Mouse (Mus musculus) 3T3-L1 (cell line): ENCODE results near the gene Ccdc157.

Experiments used
- DNase-seq: peaks from one replicate; pipeline ENCODE4 v3.0.0-alpha.2; 2015; ENCODE audit warnings: low read depth, low spot score

Gene Ccdc157

DNA sequence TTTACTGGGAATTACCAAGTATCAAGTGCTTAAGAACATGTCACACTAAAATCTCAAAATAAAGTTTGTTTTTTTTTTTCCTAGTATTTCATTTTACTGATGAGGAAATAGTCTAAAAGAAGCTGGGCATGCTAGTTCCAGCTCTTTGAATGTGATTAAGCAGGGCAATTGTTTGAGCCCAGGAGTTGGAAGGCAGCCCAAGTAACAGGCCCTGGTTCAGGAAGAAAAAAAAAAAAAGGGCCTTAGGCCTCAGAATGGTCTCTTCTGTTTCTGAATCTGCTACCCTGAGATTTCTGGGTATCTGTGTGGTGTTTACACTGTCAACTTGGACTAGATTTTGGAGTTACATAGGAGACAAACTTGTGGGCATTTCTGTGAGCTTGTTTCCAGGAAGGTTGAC lies 23.4 kb upstream of the Ccdc157 start:
- DNase-seq, result peak; percentile 59

- DNase-seq, result peak; percentile 86
Observed at GRCm38 (mm10) chr11:4182061-4182460, 22.0 kb upstream of the Ccdc157 start.

GRCm38 (mm10) chr11:4177716-4178115 lies 17.6 kb upstream of the Ccdc157 start:
- DNase-seq, result no peak

DNA sequence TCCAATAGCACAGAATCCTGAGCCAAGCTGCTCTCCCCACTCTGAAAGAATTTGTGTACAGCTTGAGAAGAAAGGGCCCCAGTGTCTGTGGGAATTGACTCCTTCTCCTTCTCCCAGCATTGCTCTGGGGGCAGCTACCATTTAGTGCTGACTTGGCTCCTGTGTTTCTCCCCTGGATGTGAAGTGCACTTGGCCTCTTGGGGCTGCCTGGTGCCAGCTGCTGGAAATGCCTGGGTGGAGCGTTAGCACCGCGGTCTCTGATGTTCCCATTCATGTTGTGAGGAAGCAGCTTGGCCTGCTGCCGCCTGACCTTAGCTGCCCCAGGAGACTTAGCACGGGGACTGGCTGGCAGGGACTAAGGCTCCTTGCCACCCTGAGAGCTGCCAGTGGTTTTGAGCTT lies 14.5 kb upstream of the Ccdc157 start:
- DNase-seq, result no peak

DNA sequence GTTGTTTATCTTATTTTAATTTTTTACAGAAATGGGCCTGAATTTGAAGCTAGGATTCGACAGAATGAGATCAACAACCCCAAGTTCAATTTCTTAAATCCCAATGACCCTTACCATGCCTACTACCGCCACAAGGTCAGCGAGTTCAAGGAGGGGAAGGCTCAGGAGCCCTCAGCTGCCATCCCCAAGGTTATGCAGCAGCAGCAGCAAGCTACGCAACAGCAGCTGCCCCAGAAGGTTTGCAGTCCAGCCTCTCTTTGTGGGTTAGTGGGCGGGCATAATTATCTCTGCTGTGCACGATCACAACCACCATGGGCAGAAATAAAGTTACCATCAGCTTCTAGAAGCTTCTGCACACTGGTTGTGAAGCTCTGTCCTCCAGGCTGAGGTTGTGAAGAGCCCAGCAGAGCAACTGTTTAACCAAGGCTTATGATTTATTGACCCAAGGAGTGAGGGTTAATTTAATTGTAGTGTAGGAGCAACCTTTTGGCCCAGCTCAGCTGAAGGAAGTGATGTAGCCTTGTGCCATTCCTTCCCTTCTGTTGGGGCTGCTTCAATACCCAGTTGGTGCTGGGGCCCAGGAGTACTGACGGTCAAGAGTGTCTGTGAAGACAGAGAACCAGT lies 6.5 kb upstream of the Ccdc157 start:
- DNase-seq, result no peak

DNA sequence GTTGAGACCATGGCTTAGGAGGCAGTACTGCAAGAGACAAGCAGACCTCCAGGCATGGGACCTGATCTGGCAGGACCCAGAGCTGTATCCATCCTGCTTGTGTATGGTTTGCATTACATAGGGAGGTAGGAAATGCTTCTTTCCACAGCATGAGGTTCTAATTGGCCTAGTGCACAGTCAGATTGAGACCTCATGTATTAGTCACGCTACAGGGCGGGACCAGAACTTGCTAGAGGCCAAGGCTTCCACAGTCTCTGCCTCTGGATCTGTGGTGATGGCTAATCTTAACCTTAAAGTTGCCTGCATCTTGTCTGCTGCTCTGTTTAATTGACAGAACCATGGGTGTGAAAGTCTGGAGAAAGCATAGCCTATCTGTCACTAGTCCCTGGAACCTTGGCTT lies 4.6 kb upstream of the Ccdc157 start:
- peak; percentile 89 for DNase-seq

DNA sequence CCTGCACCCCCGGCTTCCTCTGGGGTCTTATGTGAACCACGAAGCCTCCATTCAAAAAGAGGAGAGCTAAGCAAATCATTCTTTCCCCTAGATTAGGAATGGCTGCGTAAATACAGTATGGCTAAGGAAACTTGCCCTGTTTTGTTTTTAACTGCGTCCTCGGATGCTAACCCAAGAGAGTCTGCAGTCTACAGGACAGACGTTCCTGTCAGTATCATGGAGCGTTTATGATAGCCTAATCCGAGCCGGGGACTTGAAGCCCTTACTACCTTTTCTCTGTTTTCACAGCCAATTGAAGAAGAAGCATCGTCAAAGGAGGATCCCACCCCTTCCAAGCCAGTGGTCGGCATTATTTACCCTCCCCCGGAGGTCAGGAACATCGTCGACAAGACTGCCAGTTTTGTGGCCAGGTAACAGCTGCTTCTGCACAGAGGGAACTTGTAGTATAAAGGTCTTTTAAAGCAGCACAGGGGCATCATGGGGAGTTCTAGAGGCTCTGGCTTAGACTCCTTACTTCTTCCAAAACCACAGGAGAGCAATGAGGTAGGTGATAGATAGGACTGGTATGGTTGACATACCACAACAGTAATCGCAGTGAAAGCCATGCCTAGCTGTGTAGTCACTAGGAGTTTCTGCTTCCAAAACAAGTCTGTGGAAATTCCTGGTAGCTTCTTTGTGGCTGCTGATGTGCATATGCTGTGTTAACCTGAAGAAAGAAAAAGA lies 826 bp upstream of the Ccdc157 start:
- peak; percentile 57 for DNase-seq

DNA sequence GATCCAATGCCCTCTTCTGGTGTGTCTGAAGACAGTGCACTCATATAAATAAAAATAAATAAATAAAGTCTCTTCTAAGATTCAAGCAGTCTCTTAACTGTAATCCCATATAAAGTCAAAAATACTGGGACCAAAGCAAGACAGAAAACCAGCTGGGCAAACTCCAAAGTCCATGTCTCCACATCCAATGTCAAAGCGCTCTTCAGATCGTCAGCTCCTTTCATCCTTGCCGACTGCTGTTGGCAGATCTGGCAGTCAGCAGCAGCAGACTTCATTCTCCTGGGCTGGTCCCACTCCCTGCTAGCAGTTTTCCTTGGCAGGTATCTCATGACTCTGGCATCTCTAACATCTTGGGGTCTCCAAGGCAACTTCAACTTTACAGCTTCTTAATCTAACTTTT lies 1.4 kb downstream of the Ccdc157 start:
- no peak for DNase-seq

- DNase-seq, result no peak
Observed at GRCm38 (mm10) chr11:4155641-4156040, 4.5 kb downstream of the Ccdc157 start.

- no peak for DNase-seq
Observed at GRCm38 (mm10) chr11:4153694-4154093, 6.4 kb downstream of the Ccdc157 start.

DNA sequence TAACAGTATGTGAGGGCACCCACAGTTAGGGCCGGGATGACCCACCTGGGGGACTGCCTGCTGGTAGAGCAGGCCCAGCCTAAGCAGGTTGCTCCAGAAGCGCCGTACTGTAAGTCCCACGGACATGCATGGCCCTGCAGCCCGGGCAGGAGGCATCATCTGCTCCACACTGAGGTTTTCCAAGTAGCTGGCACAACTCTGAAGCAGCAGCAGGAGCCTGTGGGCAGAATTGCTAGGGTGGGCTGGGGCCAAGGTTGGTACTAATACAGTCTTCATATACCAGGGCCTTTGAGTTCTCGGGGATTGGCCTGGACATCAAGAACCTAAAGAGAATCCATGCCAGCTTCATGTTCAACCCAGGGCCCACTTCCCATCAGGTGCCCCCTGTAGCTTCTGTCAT lies 10.2 kb downstream of the Ccdc157 start:
- DNase-seq, result no peak

GRCm38 (mm10) chr11:4148536-4149156 lies 11.4 kb downstream of the Ccdc157 start:
- no peak for DNase-seq

DNA sequence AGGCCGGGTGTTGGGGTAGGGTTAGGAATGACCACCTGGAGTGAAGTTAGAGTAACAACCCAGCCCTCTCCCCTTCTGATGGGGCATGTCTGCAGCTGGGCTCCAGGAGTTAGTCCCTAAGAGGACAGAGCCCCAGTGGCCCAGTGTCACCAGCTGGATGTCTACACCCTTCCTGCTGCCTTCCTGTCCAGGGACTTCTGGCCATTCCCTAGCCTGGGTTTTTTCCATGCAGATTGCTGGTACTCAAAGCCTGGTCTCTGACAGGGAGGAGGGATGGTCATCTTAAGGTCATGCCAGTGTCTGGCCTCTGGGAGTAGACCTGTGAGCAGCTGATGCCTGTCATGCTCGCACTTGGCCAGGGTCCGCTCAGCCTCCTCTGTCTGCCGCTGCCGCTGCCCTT lies 12.0 kb downstream of the Ccdc157 start:
- DNase-seq, result no peak

DNA sequence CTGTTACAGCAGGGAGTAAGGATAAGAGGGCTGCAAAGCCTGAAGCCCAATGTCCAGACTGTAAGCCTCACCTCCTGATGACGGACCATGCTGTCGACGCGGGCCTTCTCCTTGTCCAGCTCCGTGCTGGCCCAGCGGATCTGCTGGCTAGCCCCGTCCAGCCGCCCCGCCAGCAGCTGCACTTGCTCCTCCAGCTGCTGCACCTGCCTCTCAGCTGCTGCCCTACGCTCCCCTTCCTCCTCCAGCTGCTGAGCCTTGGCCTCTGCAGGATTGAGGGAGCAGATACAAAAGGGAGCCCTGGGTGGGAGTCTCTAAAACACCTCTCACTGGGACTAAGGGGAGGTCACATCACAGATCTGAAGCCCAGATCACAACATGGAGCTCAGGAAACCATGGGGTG lies 13.0 kb downstream of the Ccdc157 start:
- DNase-seq, result no peak

GRCm38 (mm10) chr11:4146381-4146780 lies 13.7 kb downstream of the Ccdc157 start:
- DNase-seq, result no peak

- no peak for DNase-seq
Observed at GRCm38 (mm10) chr11:4143281-4144062, 16.6 kb downstream of the Ccdc157 start.

DNA sequence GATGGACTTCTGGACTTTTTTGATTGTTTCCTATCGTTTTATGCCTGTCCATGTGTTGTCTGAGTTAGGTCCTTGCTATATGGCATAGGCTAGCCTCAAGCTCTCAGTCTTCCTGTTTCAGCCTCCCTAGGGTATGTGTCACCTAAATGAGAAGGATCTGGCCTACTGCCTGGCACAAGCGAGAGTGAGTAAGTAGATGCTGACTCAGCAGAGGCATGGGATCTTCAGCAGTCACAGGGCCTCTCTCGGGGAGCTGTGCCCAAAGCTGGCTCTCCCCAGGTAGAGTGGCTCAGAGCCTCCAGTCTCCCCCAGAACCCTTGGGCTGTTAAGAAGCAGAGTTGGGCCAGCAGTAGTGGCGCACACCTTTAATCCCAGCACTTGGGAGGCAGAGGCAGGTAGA lies 17.7 kb downstream of the Ccdc157 start:
- DNase-seq, result peak; percentile 74

GRCm38 (mm10) chr11:4141505-4141904 lies 18.6 kb downstream of the Ccdc157 start:
- no peak for DNase-seq

GRCm38 (mm10) chr11:4138964-4139363 lies 21.1 kb downstream of the Ccdc157 start:
- no peak for DNase-seq

DNA sequence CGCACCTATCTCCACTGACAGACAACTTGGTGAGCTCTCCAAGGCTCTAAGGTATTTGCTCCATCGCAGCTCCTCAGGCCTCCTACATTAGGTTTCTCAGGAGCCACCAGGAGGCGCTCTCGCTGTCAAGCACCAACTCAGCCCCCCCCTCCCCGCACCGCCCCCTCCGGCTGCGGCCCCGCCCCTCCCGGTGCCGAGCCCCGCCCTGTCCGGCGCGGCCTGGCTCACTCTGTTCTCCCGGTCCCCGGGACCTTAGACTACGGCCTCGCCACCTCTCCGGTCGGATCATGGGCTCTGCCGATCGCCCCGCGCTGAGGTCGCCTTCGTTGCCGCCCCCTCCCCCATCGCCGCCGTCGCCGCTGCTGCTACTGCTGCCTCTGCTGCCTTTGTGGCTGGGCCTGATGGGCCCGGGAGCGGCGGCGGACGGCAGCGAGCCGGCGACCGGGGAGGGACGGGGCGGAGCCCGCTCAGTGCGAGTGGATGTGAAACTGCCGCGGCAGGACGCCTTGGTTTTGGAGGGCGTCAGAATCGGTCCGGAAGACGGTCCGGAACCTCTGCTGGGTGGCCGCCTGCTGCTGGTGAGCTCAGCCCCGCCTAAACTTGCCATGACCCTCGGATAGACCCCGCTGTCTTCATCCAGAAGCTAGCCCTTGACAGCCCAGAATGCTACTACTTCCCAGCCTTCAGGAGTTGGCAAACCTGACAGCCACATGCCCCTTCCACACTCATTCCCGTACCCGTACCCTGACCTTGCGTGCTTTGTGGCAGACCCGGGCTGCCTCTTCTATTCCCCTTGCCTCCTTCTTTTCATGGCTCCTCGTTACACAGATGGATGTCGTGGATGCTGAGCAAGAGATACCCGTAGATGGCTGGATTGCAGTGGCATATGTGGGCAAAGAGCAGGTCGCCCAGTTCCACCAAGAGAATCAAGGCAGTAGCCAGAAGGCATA lies 24.8 kb downstream of the Ccdc157 start, which contains the start of gene Rnf215:
TSS of gene Rnf215 (plus strand) at position 217 of the 950 bp plus-strand sequence.
- peak; percentile 92 for DNase-seq

DNA sequence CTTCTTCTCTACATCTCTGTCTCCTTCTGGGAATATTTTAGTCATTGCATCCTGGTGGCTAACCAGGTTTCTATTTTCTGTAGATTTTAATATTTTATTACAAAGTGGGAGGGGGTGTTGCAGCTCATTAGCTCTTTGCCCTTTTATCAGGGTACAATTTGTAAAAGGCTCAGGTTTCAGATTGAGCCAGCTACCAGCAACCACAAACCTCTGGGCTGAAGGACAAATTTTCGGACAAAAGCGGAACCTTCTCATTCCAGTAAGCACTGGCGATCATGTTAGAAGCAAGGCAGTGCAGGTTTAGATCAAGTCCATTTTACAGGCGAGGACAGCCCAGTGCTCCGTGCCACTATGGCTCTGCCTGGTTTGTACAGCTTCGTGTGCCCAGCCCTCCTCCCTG lies 25.7 kb downstream of the Ccdc157 start:
- DNase-seq, result no peak
